Mouse (Mus musculus) liver, adult 2 months (tissue): Measurements from ENCODE around the gene Pdha1.

ENCODE experiments used
- CTCF ChIP-seq: fragments of 200-500 bp; IDR thresholded peaks from 2 replicates; pipeline ENCODE4 v1.5.1; 2011; ENCODE audit warnings: low read depth, low read length, control low read depth
- POLR2A ChIP-seq: fragments of 200-500 bp; IDR thresholded peaks from 2 replicates; pipeline ENCODE4 v1.6.1; 2011; ENCODE audit warnings: low read length, control low read depth; ENCODE audit not compliant: insufficient read depth; ENCODE audit errors: extremely low read depth

- TF ChIP-seq CTCF, result no peak
- no peak for TF ChIP-seq POLR2A
Measured at GRCm38 (mm10) chrX:160153147-160153815, 15.1 kb upstream of the Pdha1 start.
